25 mouse cellular contexts compared by ENCODE assay signal in the genomic region with DNA sequence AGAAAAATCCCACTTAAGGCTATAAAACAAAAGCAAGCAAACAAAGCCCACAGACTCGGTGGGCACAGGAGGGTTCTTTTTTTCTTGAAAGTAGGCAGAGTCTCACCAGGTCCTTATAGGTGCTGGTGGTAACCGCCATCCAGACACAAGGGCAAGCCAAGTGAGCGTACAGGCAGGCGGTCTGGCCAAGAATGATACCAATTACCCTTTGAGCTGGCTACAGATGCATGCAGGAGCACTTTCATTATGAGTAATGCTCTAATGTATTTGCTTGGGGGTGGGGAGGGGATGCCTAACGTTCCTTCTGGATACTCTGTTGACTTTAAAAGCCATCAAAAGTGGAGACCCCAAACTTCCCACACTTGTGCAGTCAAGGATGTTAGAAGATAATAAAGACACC. TPM values are rescaled to one million over a fixed set of nuclear protein-coding genes. Genes with fewer than 3 reads are reported as not detected.
DNase-seq lines count a peak whose midpoint lies in the region; TF ChIP-seq lines count a peak whose summit lies in the region.
"Had no signal": no experiment of that assay in that cellular context is flagged by ENCODE, and none has a peak within 500 bp of the region (broad histone marks: within the 10 kb centered on the region; RNA-seq: fewer than 3 reads in every experiment).

No protein-coding gene starts in this region.

- WGBS in thymus, adult 2 months, result 95% methylated on average over 5 of the region's 5 CpGs

- H3K27me3 ChIP-seq in thymus, adult 2 months (ENCODE audit: control insufficient read depth, insufficient read depth, low read length), result no peaks in the 10 kb centered on the region
- H3K27me3 ChIP-seq: forebrain, embryonic 12.5 days; limb, embryonic 12.5 days had no signal

- no peaks in the 10 kb centered on the region for H3K36me3 ChIP-seq in thymus, adult 2 months (ENCODE audit: control insufficient read depth, insufficient read depth, low read length)
- H3K36me3 ChIP-seq: forebrain, embryonic 12.5 days; hindbrain, embryonic 10.5 days; limb, embryonic 12.5 days had no signal

- no peak overlapping the region for H3K4me3 ChIP-seq in thymus, adult 2 months (ENCODE audit: control insufficient read depth, insufficient read depth, low read length)
- H3K4me3 ChIP-seq: forebrain, embryonic 12.5 days; hindbrain, embryonic 10.5 days; limb, embryonic 12.5 days had no signal

- H3K27ac ChIP-seq in thymus, adult 2 months (ENCODE audit: control insufficient read depth, insufficient read depth, low read length), result peak overlapping the region; percentile 18; the same call in 1 of the 2 replicates
- H3K27ac ChIP-seq: forebrain, embryonic 12.5 days; hindbrain, embryonic 10.5 days; hindbrain, postnatal 0 days; limb, embryonic 12.5 days had no signal

- peaks cover 60% of the 10 kb centered on the region for H3K4me1 ChIP-seq in thymus, adult 2 months (replicated peaks; ENCODE audit: control insufficient read depth, insufficient read depth, low read length)

- TF ChIP-seq CTCF in thymus, adult 2 months (IDR thresholded peaks at IDR 0.05; ENCODE audit: borderline replicate concordance, control insufficient read depth, extremely low read depth, insufficient read depth, low read length, poor library complexity), result no peak

- no peak for TF ChIP-seq POLR2A in thymus, adult 2 months (IDR thresholded peaks at IDR 0.05; ENCODE audit: control insufficient read depth, extremely low read depth, insufficient read depth, low read length, poor library complexity)

- DNase-seq in cerebellum, adult 9-10 months, result peak; percentile 35
- DNase-seq in cerebellum, postnatal 10 days, result no peak
- DNase-seq in kidney, adult 9 months, result peak; percentile 29
- DNase-seq in kidney, postnatal 14 days, result no peak
- DNase-seq in thymus, adult 2 months, result no peak
- no peak for DNase-seq in thymus, postnatal 25 days
- no peak for DNase-seq in adrenal gland, adult 2 months
- no peak for DNase-seq in layer of hippocampus, adult 8-10 months (ENCODE audit: low spot score in 2 of 2)
- DNase-seq: gastrocnemius, postnatal 10 days; kidney, adult 11 months; kidney, postnatal 4 days; lung, embryonic 14.5 days; lung, postnatal 4 days; right cerebral cortex, postnatal 4 days had no signal

RNA-seq across cellular contexts. Expression of a gene that starts 7.9 kb away (rescaled TPM):
- polyA plus RNA-seq in thymus, adult 2 months (2012; rRNA removed), result 172 and 234 TPM in 2 replicates
- total RNA-seq in adrenal gland, adult 2 months (2021), result 10 to 100 TPM; 67.0 to 77.8 TPM
- 69.2 and 87.7 TPM in 2 replicates for polyA plus RNA-seq in adrenal gland, adult 2 months (2012; rRNA removed)
- 100 to 1,000 TPM; 169 to 188 (median 176) TPM for total RNA-seq in layer of hippocampus, adult 8-10 months (2022)

RNA-seq across cellular contexts. Expression of a gene that starts 14.1 kb away (rescaled TPM):
- polyA plus RNA-seq in thymus, adult 2 months (2012; rRNA removed), result not detected in 2 replicates
- total RNA-seq in adrenal gland, adult 2 months (2021), result not detected
- polyA plus RNA-seq in adrenal gland, adult 2 months (2012; rRNA removed), result not detected in 2 replicates
- total RNA-seq in layer of hippocampus, adult 8-10 months (2022), result not detected
- total RNA-seq: adrenal gland, adult 18-20 months; gastrocnemius, postnatal 10 days; hindbrain, postnatal 0 days; layer of hippocampus, postnatal 25 days; left cerebral cortex, postnatal 10 days; monocyte, adult 5-6 weeks had no signal
- polyA plus RNA-seq: embryonic facial prominence, embryonic 11.5 days; forebrain, embryonic 12.5 days; hindbrain, embryonic 10.5 days; hindbrain, postnatal 0 days; limb, embryonic 12.5 days; neural tube, embryonic 11.5 days; testis, adult 2 months had no signal

Comparison
In these comparisons a context has a peak if more than half of its experiments do, and no peak if none do; other contexts are left out.
1. DNase-seq: peak in cerebellum, adult 9-10 months (single experiment) and kidney, adult 9 months (single experiment); none in cerebellum, postnatal 10 days (0 of 2), kidney, postnatal 14 days (single experiment), thymus, adult 2 months (single experiment), thymus, postnatal 25 days (single experiment), adrenal gland, adult 2 months (single experiment) and layer of hippocampus, adult 8-10 months (0 of 2).